Mouse (Mus musculus) hindbrain, embryonic 12.5 days (tissue): ENCODE measurements around the gene Tat. TPM values are rescaled to one million over a fixed set of nuclear protein-coding genes. Genes with fewer than 3 reads are reported as not detected.
"Not testable (repeated sequence)": the region's sequence is repeated elsewhere in the genome, so short reads cannot be mapped to it uniquely, and the experiment has no call there.

ENCODE experiments used
- ATAC-seq: fragments of 200-750 bp; cut with Nextera tagmentation; 2 replicates; pipeline ENCODE4 v1.8.0; 2017; ENCODE audit warnings: moderate TSS enrichment; ENCODE audit not compliant: low FRiP score
- H3K27ac ChIP-seq: fragments of 300-500 bp; sonication (generic); 2 replicates; pipeline ENCODE4 v1.5.1; 2016; ENCODE audit warnings: mild to moderate bottlenecking
- H3K27me3 ChIP-seq: fragments of 300-500 bp; sonication (generic); 2 replicates; pipeline ENCODE4 v1.6.1; 2016; ENCODE audit warnings: mild to moderate bottlenecking
- H3K36me3 ChIP-seq: fragments of 300-500 bp; sonication (generic); 2 replicates; pipeline ENCODE4 v1.6.1; 2016; ENCODE audit warnings: mild to moderate bottlenecking
- H3K4me1 ChIP-seq: fragments of 300-500 bp; sonication (generic); 2 replicates; pipeline ENCODE4 v1.6.1; 2016
- H3K4me2 ChIP-seq: fragments of 300-500 bp; sonication (generic); replicated peaks from 2 replicates; pipeline ENCODE4 v1.6.1; 2016; ENCODE audit warnings: mild to moderate bottlenecking
- H3K4me3 ChIP-seq: fragments of 300-500 bp; sonication (generic); 2 replicates; pipeline ENCODE4 v1.5.1; 2016; ENCODE audit warnings: mild to moderate bottlenecking
- H3K9ac ChIP-seq: fragments of 300-500 bp; sonication (generic); 2 replicates; pipeline ENCODE4 v1.6.1; 2016; ENCODE audit warnings: mild to moderate bottlenecking, moderate library complexity
- H3K9me3 ChIP-seq: fragments of 300-500 bp; sonication (generic); replicated peaks from 2 replicates; pipeline ENCODE4 v1.6.1; 2016; ENCODE audit warnings: mild to moderate bottlenecking
- WGBS: fragments of 180-500 bp; shearing (Covaris S2); methylation state at CpG from one replicate; pipeline ENCODE4 v1.1.7; 2016; 5-methylcytosine and 5-hydroxymethylcytosine counted together
- polyA plus RNA-seq: library from polyadenylated mRNA; unstranded; fragments of >200 nt; fragmentation: Nextera tagmentation; extraction: Ambion mirVana; gene quantifications from 2 replicates; pipeline ENCODE4 v1.2.1, GENCODE M21; 2016

Gene Tat
- polyA plus RNA-seq, 1 experiment from 2014 or later = not detected

DNA sequence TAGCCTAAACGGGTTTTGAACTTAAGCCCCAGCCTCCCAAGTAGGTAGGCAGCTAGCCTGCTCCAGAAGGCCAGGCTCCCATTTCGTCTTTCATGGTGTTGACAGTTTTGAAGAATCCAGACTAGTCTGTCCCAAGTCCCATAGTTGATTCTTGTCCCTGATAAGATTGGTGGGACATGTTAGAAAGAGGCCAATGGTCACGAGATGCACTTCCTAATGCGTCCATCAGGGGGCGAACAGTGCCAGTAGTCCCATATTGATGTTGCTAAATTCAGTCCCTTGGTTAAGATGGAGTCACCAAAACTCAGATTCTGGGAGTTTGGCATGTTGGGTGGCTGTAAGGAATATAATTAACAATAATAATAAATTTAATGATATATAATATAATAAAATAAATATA lies 20.6 kb downstream of the Tat start:
- Histone ChIP-seq H3K4me1 (peaks cover 6% of the 10 kb centered on the region; the same call in 1 of the 2 replicates), H3K27me3 (no peaks in the 10 kb centered on the region), H3K27ac (no peak overlapping the region), H3K4me3 (no peak overlapping the region), H3K9me3 (no peaks in the 10 kb centered on the region), H3K4me2 (no peak overlapping the region), H3K9ac (no peak overlapping the region), H3K36me3 (no peaks in the 10 kb centered on the region)
- ATAC-seq = no peak
- WGBS = 33% methylated on average over 5 of the region's 5 CpGs

DNA sequence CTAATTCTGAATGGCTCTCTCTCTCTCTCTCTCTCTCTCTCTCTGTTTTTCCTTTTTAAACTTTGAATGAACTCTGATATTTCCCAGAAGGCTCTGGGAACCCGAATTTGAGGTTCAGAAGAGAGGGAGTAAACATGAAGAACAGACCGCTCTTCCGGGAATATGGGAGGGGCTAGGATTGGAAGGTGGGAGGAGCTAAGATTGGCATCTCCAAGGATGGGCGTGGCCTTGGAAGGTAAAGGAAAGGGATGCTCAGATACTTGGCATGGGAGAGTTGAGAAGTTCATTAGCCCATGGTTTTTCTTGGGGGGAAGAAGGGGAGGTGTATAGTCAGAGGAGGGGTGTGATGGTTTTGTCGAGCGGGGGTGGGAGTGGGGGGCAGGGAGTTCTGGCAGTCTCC lies 31.8 kb downstream of the Tat start:
- Histone ChIP-seq H3K4me2 (no peak overlapping the region), H3K9me3 (no peaks in the 10 kb centered on the region), H3K27ac (no peak overlapping the region), H3K36me3 (no peaks in the 10 kb centered on the region), H3K27me3 (no peaks in the 10 kb centered on the region), H3K4me1 (no peaks in the 10 kb centered on the region), H3K9ac (no peak overlapping the region), H3K4me3 (no peak overlapping the region)
- WGBS = 67% methylated on average over 6 of the region's 6 CpGs
- no peak for ATAC-seq

DNA sequence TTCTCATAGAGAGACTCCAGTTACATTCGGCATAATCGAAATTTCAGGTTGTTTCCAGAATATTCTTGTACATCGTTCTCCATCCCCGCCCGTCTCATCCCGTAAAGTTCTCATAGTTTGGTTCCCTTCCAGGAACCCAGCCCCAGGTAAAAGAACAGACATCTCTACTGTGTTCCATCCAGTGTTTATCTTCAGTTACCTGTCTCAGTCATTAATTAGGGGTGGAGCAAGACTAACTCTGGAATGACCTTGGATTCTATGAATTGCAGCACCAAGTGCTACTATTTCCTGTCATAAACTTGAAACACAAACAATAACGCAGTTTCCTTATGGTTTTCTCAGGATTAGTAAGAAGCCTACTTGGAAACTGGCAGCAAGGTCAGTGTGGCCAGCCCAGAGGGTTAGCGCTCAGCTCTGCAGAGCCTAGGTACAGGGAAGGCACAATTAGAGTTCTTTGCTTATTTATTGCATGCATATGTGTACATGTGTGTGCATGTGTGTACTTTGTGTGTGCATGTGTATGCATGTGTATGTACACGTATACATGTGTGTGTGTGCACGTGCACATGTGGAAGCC lies 32.6 kb downstream of the Tat start:
- H3K27me3 ChIP-seq = no peaks in the 10 kb centered on the region
- no peaks in the 10 kb centered on the region for H3K9me3 ChIP-seq
- no peak overlapping the region for H3K9ac ChIP-seq
- H3K4me1 ChIP-seq = no peaks in the 10 kb centered on the region
- no peak for ATAC-seq
- H3K4me2 ChIP-seq = no peak overlapping the region
- H3K36me3 ChIP-seq = no peaks in the 10 kb centered on the region
- 93% methylated on average over 10 of the region's 10 CpGs for WGBS
- H3K4me3 ChIP-seq = no peak overlapping the region
- no peak overlapping the region for H3K27ac ChIP-seq

DNA sequence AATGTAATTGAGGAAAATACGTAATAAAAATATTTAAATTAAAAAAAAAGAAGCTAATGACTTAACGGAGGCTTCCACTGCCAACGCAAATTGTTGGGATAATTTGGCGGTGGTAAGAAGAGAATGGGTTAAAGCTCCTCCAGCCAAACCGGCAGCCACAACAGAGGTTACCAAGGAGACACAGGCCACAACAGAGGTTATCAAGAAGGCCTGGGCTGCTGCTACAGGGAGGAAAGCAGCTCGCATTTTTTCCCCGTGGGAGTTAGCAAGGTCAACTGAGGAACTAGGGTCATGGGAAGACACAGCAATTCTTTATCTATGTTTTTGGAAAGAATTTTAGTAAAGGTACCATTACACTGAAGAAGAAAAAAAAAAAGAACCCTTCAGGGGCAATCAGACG lies 43.5 kb downstream of the Tat start:
- H3K9ac ChIP-seq, H3K27me3 ChIP-seq, H3K4me3 ChIP-seq, H3K4me1 ChIP-seq, H3K4me2 ChIP-seq, ATAC-seq, H3K27ac ChIP-seq, H3K9me3 ChIP-seq, H3K36me3 ChIP-seq: not testable (repeated sequence)
- 31% methylated on average over 8 of the region's 8 CpGs for WGBS

DNA sequence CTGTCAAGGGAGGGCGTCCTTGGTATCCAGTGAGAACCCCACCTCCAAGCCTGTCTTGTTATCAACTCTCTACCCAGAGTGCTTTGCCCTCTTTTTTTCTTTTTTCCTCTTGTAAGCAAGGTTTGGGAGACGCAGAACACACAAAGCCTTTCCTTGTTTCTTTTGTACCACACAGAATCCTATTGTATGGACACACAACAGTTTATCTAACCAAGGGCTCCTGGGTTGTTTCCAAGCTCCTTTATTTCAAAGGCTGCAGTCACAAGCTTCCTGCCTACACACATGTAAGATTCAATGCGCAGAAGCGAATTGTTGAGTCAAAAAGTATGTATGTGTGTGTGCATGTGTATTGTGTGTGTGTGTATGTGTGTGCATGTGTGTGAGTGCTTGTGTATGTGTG lies 44.1 kb downstream of the Tat start:
- Histone ChIP-seq H3K27me3 (no peaks in the 10 kb centered on the region), H3K9ac (no peak overlapping the region), H3K4me3 (no peak overlapping the region), H3K4me2 (no peak overlapping the region), H3K27ac (no peak overlapping the region), H3K36me3 (no peaks in the 10 kb centered on the region), H3K4me1 (no peaks in the 10 kb centered on the region), H3K9me3 (no peaks in the 10 kb centered on the region)
- ATAC-seq = no peak
- 61% methylated on average over 4 of the region's 4 CpGs for WGBS

DNA sequence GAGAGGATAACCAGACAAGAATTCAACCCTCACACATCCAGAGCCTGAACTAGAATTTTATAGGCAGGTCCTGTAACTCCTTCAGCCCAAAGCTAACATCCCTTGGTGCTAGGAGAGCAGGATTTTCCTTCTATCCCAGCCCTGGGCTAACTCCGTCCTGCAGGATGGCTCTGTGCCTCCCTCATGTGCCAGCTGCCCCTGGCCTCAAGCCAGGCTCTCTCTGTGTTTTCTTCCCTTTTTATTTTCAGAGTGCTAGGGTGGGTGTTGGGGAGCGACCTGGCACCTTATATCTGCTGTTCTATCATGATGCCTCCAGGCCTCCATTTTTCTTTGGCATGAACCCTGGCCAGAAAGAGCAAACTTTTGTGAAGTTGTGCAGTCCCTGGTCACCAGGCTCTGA lies 45.9 kb downstream of the Tat start:
- H3K27ac ChIP-seq = no peak overlapping the region
- WGBS = 83% methylated on average over 2 of the region's 2 CpGs
- no peak overlapping the region for H3K4me3 ChIP-seq

DNA sequence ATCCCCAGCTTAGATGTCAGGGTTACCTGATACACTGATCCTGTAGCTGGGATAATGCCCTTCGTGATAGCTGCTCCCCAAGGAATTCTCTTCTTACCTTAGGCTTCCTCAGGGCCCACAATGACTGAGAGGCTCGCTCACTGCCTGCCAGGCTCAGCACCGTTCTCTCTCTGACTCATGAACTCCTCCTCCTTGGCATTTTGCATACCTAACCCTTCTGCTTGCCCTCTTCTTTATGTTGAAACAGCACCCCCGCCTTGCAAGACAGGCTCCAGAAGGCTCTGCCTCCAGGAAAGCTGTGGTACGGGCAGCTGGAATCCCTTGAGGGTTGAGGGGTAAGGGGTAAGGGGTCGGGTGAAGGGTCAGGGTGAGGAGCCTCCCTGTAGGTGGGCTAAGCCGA lies 49.0 kb downstream of the Tat start:
- Histone ChIP-seq H3K4me3 (no peak overlapping the region), H3K9ac (no peak overlapping the region), H3K27me3 (no peaks in the 10 kb centered on the region), H3K9me3 (no peaks in the 10 kb centered on the region), H3K4me2 (no peak overlapping the region), H3K27ac (no peak overlapping the region), H3K4me1 (no peaks in the 10 kb centered on the region), H3K36me3 (no peaks in the 10 kb centered on the region)
- ATAC-seq = no peak
- 29% methylated on average over 7 of the region's 7 CpGs for WGBS

More for the DNA sequence above, 45.9 kb downstream of the Tat start:
- Histone ChIP-seq H3K4me2 (no peak overlapping the region), H3K4me1 (no peaks in the 10 kb centered on the region), H3K9ac (no peak overlapping the region), H3K9me3 (no peaks in the 10 kb centered on the region), H3K27me3 (no peaks in the 10 kb centered on the region), H3K36me3 (no peaks in the 10 kb centered on the region)
- ATAC-seq = no peak

DNA sequence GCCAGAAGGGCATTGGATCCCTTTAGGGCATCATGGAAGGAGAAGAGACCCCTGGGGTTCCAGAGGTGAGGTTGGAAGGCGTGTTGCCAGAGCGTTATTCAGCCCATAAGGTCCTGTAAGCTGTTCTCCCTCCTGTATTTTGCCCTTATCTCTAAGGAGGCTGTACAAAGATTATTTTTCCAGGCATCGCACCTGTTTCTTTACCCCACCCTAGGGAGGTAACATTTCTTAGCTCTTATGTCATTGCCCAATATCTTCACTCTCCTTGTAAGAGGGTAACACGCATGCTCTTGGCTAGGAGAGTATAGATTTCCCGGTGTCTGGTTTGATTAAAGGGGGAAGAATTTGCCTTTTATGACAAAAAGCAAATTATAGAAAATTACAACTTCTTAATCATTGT lies 49.4 kb downstream of the Tat start, which contains the start of gene Chst4:
Chst4 (minus strand) TSS at position 82 of the 400 bp plus-strand sequence.
- no peak for ATAC-seq
- no peak within 1 kb of the TSS for H3K27ac ChIP-seq
- no peaks in the 10 kb centered on the region for H3K4me1 ChIP-seq
- H3K9ac ChIP-seq = no peak within 1 kb of the TSS
- no peaks in the 10 kb centered on the region for H3K36me3 ChIP-seq
- no peaks in the 10 kb centered on the region for H3K27me3 ChIP-seq
- H3K4me2 ChIP-seq = no peak within 1 kb of the TSS
- 80% methylated on average over 5 of the region's 5 CpGs for WGBS
- H3K4me3 ChIP-seq = no peak within 1 kb of the TSS
- H3K9me3 ChIP-seq = no peaks in the 10 kb centered on the region

DNA sequence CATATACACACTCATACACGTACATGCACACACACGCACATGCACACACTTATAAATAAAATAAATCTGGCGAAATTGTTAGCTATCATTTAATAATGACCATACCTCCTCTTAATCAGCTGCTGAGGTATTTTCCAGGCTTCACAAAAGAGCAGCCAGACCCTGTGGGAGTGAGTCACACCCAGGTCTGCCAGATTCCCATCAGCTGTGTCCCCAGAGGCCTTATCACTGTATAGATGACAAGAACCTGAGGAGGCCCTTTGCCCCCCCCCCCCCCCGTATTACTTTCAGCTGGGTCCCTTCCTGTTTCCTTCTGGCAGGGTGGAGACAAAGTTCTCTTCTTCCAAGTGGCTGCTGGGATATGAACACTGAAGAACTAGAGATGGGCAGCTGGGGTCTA lies 50.3 kb downstream of the Tat start:
- no peak for ATAC-seq
- H3K9ac ChIP-seq = no peak overlapping the region
- no peaks in the 10 kb centered on the region for H3K9me3 ChIP-seq
- H3K4me1 ChIP-seq = no peaks in the 10 kb centered on the region
- no peaks in the 10 kb centered on the region for H3K36me3 ChIP-seq
- no peak overlapping the region for H3K27ac ChIP-seq
- H3K27me3 ChIP-seq = no peaks in the 10 kb centered on the region
- H3K4me3 ChIP-seq = no peak overlapping the region
- WGBS = 84% methylated on average over 4 of the region's 4 CpGs
- H3K4me2 ChIP-seq = no peak overlapping the region

Other genes starting within 250 kb of the Tat start
- 61.5 and 70.5 TPM in 2 replicates for gene Ap1g1, start 211.9 kb upstream of the Tat start, polyA plus RNA-seq
- 2.7 and 3.5 TPM in 2 replicates for gene Phlpp2, start 121.9 kb upstream of the Tat start, polyA plus RNA-seq
- 1.3 and 2.5 TPM in 2 replicates for gene Marveld3, start 28.2 kb upstream of the Tat start, polyA plus RNA-seq
- not detected in 2 replicates for gene Chst4, start 49.3 kb downstream of the Tat start, polyA plus RNA-seq
- 12.2 and 12.8 TPM in 2 replicates for gene Zfp612, start 89.3 kb downstream of the Tat start, polyA plus RNA-seq
- not detected in 2 replicates for gene Gm21964, start 110.8 kb downstream of the Tat start, polyA plus RNA-seq
- gene Gm17720, start 112.3 kb downstream of the Tat start, polyA plus RNA-seq = not detected in 2 replicates
- 23.9 and 28.8 TPM in 2 replicates for gene Calb2, start 177.8 kb downstream of the Tat start, polyA plus RNA-seq
- 10.5 and 11.3 TPM in 2 replicates for gene Cmtr2, start 225.2 kb downstream of the Tat start, polyA plus RNA-seq